In genomic region chr6:97523118-97523517, GRCm38 (mm10) we compare ENCODE assay signal across 8 mouse cellular contexts.
DNase-seq lines count a peak whose midpoint lies in the region; ATAC-seq and TF ChIP-seq lines count a peak whose summit lies in the region.

No protein-coding gene starts in this region.

- H3K27ac ChIP-seq in bone marrow, adult 2 months (ENCODE audit: control insufficient read depth, insufficient read depth, low read depth, low read length, poor library complexity) = no peak overlapping the region
- H3K27ac ChIP-seq in embryonic fibroblast, embryonic 13.5 days (ENCODE audit: insufficient read depth, low read length) = no peak overlapping the region
- no peak overlapping the region for H3K27ac ChIP-seq in heart, embryonic 14.5 days (replicated peaks in 1 of 2; ENCODE audit: control insufficient read depth in 1 of 2, insufficient read depth in 1 of 2, low read depth in 2 of 2, low read length in 2 of 2)
- H3K27ac ChIP-seq in kidney, postnatal 0 days = no peak overlapping the region
- H3K27ac ChIP-seq in liver, embryonic 14.5 days = no peak overlapping the region
- no peak overlapping the region; the same call in 1 of the 2 replicates for H3K27ac ChIP-seq in neural tube, embryonic 13.5 days (replicated peaks)
- no peak overlapping the region for H3K27ac ChIP-seq in stomach, postnatal 0 days (replicated peaks)

- no peaks in the 10 kb centered on the region for H3K36me3 ChIP-seq in C2C12 (ENCODE audit: control insufficient read depth, insufficient read depth)
- H3K36me3 ChIP-seq in heart, embryonic 14.5 days (ENCODE audit: control insufficient read depth, insufficient read depth, low read length) = no peaks in the 10 kb centered on the region
- no peaks in the 10 kb centered on the region for H3K36me3 ChIP-seq in kidney, postnatal 0 days (ENCODE audit: insufficient read depth, low read length)
- H3K36me3 ChIP-seq in liver, embryonic 14.5 days (replicated peaks; ENCODE audit: control insufficient read depth, insufficient read depth, low read depth) = no peaks in the 10 kb centered on the region
- H3K36me3 ChIP-seq in neural tube, embryonic 13.5 days = no peaks in the 10 kb centered on the region
- no peaks in the 10 kb centered on the region for H3K36me3 ChIP-seq in stomach, postnatal 0 days (ENCODE audit: control insufficient read depth, insufficient read depth, low read length)

- no peak for TF ChIP-seq EP300 in liver, embryonic 14.5 days (IDR thresholded peaks at IDR 0.05; ENCODE audit: low read depth)
- TF ChIP-seq EP300 in stomach, postnatal 0 days (optimal IDR thresholded peaks at IDR 0.05) = no peak

- no peaks in the 10 kb centered on the region for H3K9me3 ChIP-seq in heart, embryonic 14.5 days (ENCODE audit: control insufficient read depth, low read length)
- H3K9me3 ChIP-seq in kidney, postnatal 0 days (replicated peaks; ENCODE audit: low read length) = no peaks in the 10 kb centered on the region
- H3K9me3 ChIP-seq in liver, embryonic 14.5 days (ENCODE audit: control insufficient read depth, low read length) = no peaks in the 10 kb centered on the region
- H3K9me3 ChIP-seq in neural tube, embryonic 13.5 days = no peaks in the 10 kb centered on the region
- H3K9me3 ChIP-seq in stomach, postnatal 0 days (ENCODE audit: control insufficient read depth, low read length) = no peaks in the 10 kb centered on the region

- no peak overlapping the region for H3K9ac ChIP-seq in heart, embryonic 14.5 days (ENCODE audit: low read length)
- H3K9ac ChIP-seq in kidney, postnatal 0 days (ENCODE audit: low read depth, low read length) = no peak overlapping the region
- H3K9ac ChIP-seq in liver, embryonic 14.5 days (replicated peaks) = no peak overlapping the region
- H3K9ac ChIP-seq in neural tube, embryonic 13.5 days = no peak overlapping the region
- no peak overlapping the region for H3K9ac ChIP-seq in stomach, postnatal 0 days (ENCODE audit: low read length)

- peak; percentile 77 for TF ChIP-seq CTCF in C2C12 (IDR thresholded peaks at IDR 0.05; ENCODE audit: control insufficient read depth, insufficient read depth, insufficient read length)
- peak; percentile 89 for TF ChIP-seq CTCF in bone marrow, adult 2 months (IDR thresholded peaks at IDR 0.05; ENCODE audit: control insufficient read depth, insufficient read depth, low read length)
- peak; percentile 94 for TF ChIP-seq CTCF in embryonic fibroblast, embryonic 13.5 days (IDR thresholded peaks at IDR 0.05; ENCODE audit: borderline replicate concordance, insufficient read depth, low read length)
- TF ChIP-seq CTCF in kidney, postnatal 0 days (IDR thresholded peaks at IDR 0.05; ENCODE audit: low read depth) = peak; percentile 96
- peak; percentile 87 for TF ChIP-seq CTCF in liver, embryonic 14.5 days (IDR thresholded peaks at IDR 0.05; ENCODE audit: low read depth)
- TF ChIP-seq CTCF in stomach, postnatal 0 days (IDR thresholded peaks at IDR 0.05; ENCODE audit: low read depth) = peak; percentile 98

- no peaks in the 10 kb centered on the region for H3K4me1 ChIP-seq in bone marrow, adult 2 months (ENCODE audit: control insufficient read depth, insufficient read depth, low read length)
- H3K4me1 ChIP-seq in embryonic fibroblast, embryonic 13.5 days (ENCODE audit: control insufficient read depth, insufficient read depth, low read length) = no peaks in the 10 kb centered on the region
- H3K4me1 ChIP-seq in heart, embryonic 14.5 days (ENCODE audit: control insufficient read depth in 2 of 2, insufficient read depth in 2 of 2, low read length in 2 of 2) = peaks cover 2 to 4% of the 10 kb centered on the region in 2 experiments; a peak in 2 of 4 replicates
- no peaks in the 10 kb centered on the region for H3K4me1 ChIP-seq in kidney, postnatal 0 days (replicated peaks; ENCODE audit: insufficient read depth, low read length)
- H3K4me1 ChIP-seq in liver, embryonic 14.5 days (replicated peaks; ENCODE audit: control insufficient read depth in 2 of 2, insufficient read depth in 2 of 2, low read length in 1 of 2) = peaks cover 0 to 8% of the 10 kb centered on the region in 2 experiments; a peak in 2 of 4 replicates
- peaks cover 50% of the 10 kb centered on the region for H3K4me1 ChIP-seq in neural tube, embryonic 13.5 days (replicated peaks)
- H3K4me1 ChIP-seq in stomach, postnatal 0 days (replicated peaks; ENCODE audit: control insufficient read depth, insufficient read depth) = no peaks in the 10 kb centered on the region

- H3K27me3 ChIP-seq in C2C12 (ENCODE audit: control insufficient read depth, insufficient read depth, insufficient read length) = peaks cover 15% of the 10 kb centered on the region
- 0 out of 2 replicates have a peak, but pooled peaks cover 4% of the 10 kb centered on the region for H3K27me3 ChIP-seq in heart, embryonic 14.5 days (ENCODE audit: control insufficient read depth, insufficient read depth, low read length)
- H3K27me3 ChIP-seq in kidney, postnatal 0 days (ENCODE audit: insufficient read depth, low read length) = no peaks in the 10 kb centered on the region
- no peaks in the 10 kb centered on the region for H3K27me3 ChIP-seq in liver, embryonic 14.5 days (ENCODE audit: control insufficient read depth, insufficient read depth, low read length)
- H3K27me3 ChIP-seq in neural tube, embryonic 13.5 days = no peaks in the 10 kb centered on the region
- no peaks in the 10 kb centered on the region for H3K27me3 ChIP-seq in stomach, postnatal 0 days (ENCODE audit: control insufficient read depth, insufficient read depth, low read length)

- no peak overlapping the region for H3K4me3 ChIP-seq in C2C12 (ENCODE audit: insufficient read depth, poor library complexity, severe bottlenecking)
- H3K4me3 ChIP-seq in bone marrow, adult 2 months (replicated peaks; ENCODE audit: control insufficient read depth, low read depth, low read length) = no peak overlapping the region
- H3K4me3 ChIP-seq in embryonic fibroblast, embryonic 13.5 days (ENCODE audit: insufficient read depth, low read length) = no peak overlapping the region
- 0 out of 4 replicates have a peak overlapping the region, but pooled peaks of 1 of the 2 experiments have one; percentile 16 for H3K4me3 ChIP-seq in heart, embryonic 14.5 days (ENCODE audit: control insufficient read depth in 1 of 2, insufficient read depth in 1 of 2, low read depth in 1 of 2, low read length in 2 of 2)
- H3K4me3 ChIP-seq in kidney, postnatal 0 days (replicated peaks; ENCODE audit: low read depth, low read length) = no peak overlapping the region
- H3K4me3 ChIP-seq in liver, embryonic 14.5 days (ENCODE audit: insufficient read depth in 1 of 2, low read depth in 2 of 2, low read length in 2 of 2) = no peak overlapping the region
- H3K4me3 ChIP-seq in neural tube, embryonic 13.5 days = no peak overlapping the region
- H3K4me3 ChIP-seq in stomach, postnatal 0 days (ENCODE audit: low read depth, low read length) = no peak overlapping the region

- H3ac ChIP-seq in C2C12 (ENCODE audit: control insufficient read depth, insufficient read length, low read depth) = no peak overlapping the region

- no peaks in the 10 kb centered on the region for H3K79me3 ChIP-seq in C2C12 (ENCODE audit: low read depth)

- under 1% methylated on average over 11 of the region's 11 CpGs for WGBS in bone marrow, adult 2 months
- WGBS in heart, embryonic 14.5 days = 0% methylated on average over 11 of the region's 11 CpGs
- WGBS in kidney, postnatal 0 days = under 1% methylated on average over 11 of the region's 11 CpGs
- WGBS in liver, embryonic 14.5 days (ENCODE audit: insufficient replicate concordance) = under 1% methylated on average over 11 of the region's 11 CpGs
- 2% methylated on average over 11 of the region's 11 CpGs for WGBS in neural tube, embryonic 13.5 days
- WGBS in stomach, postnatal 0 days = under 1% methylated on average over 11 of the region's 11 CpGs

- DNase-seq in kidney, postnatal 0 days (ENCODE audit: low spot score) = peak; percentile 94
- DNase-seq in liver, embryonic 14.5 days (ENCODE audit: low read depth in 3 of 3, low spot score in 3 of 3) = peak; percentile 23 to 40 (median 31)
- peak; percentile 83 for DNase-seq in stomach, postnatal 0 days (ENCODE audit: low spot score)

- peak; percentile 28; the same call in 1 of the 2 replicates for ATAC-seq in heart, embryonic 14.5 days (ENCODE audit: insufficient number of reproducible peaks, insufficient read depth, low FRiP score, low read depth)
- ATAC-seq in kidney, postnatal 0 days (replicated peaks; ENCODE audit: low FRiP score, low read depth) = 0 out of 2 replicates have a peak, but pooled peaks have one; percentile 13
- no peak for ATAC-seq in liver, embryonic 14.5 days (ENCODE audit: insufficient read depth)
- 0 out of 2 replicates have a peak, but pooled peaks have one; percentile 30 for ATAC-seq in neural tube, embryonic 13.5 days (ENCODE audit: low read depth)
- peak; percentile 32; the same call in 1 of the 2 replicates for ATAC-seq in stomach, postnatal 0 days (ENCODE audit: low FRiP score, low TSS enrichment)

- H3K79me2 ChIP-seq in C2C12 (ENCODE audit: control insufficient read depth, insufficient read depth) = no peaks in the 10 kb centered on the region

- TF ChIP-seq POLR2A in bone marrow, adult 2 months (IDR thresholded peaks at IDR 0.05; ENCODE audit: borderline replicate concordance, control insufficient read depth, low read depth, low read length) = no peak
- TF ChIP-seq POLR2A in embryonic fibroblast, embryonic 13.5 days (IDR thresholded peaks at IDR 0.05; ENCODE audit: low read depth, low read length) = no peak

- H3K4me2 ChIP-seq in heart, embryonic 14.5 days (ENCODE audit: low read length) = peak overlapping the region; percentile 47
- peak overlapping the region; percentile 41 for H3K4me2 ChIP-seq in kidney, postnatal 0 days (ENCODE audit: low read length)
- no peak overlapping the region for H3K4me2 ChIP-seq in liver, embryonic 14.5 days (ENCODE audit: low read depth)
- peak overlapping the region; percentile 32; the same call in 1 of the 2 replicates for H3K4me2 ChIP-seq in neural tube, embryonic 13.5 days
- H3K4me2 ChIP-seq in stomach, postnatal 0 days (replicated peaks; ENCODE audit: low read depth) = no peak overlapping the region

TF ChIP-seq in C2C12, 6 proteins besides CTCF, POLR2A, EP300 and RAD21:
- TF ChIP-seq MYOD1 (IDR thresholded peaks at IDR 0.05; ENCODE audit: control insufficient read depth, insufficient read length, low read depth) (no peak), MAX (IDR thresholded peaks at IDR 0.05) (no peak), MYOG (IDR thresholded peaks at IDR 0.05; ENCODE audit: control insufficient read depth, extremely low read depth, insufficient read length) (no peak), FOSL1 (IDR thresholded peaks at IDR 0.05; ENCODE audit: insufficient read depth, low read length, poor library complexity, severe bottlenecking) (no peak), USF1 (IDR thresholded peaks at IDR 0.05; ENCODE audit: low read depth) (no peak), CEBPB (IDR thresholded peaks at IDR 0.05; ENCODE audit: low read depth) (no peak)

Comparison
In these comparisons a context has a peak if more than half of its experiments do, and no peak if none do; other contexts are left out.
1. H3K4me2 ChIP-seq: peak in heart, embryonic 14.5 days (single experiment), kidney, postnatal 0 days (single experiment) and neural tube, embryonic 13.5 days (single experiment); none in liver, embryonic 14.5 days (single experiment) and stomach, postnatal 0 days (single experiment).
2. DNase-seq: peak in every context shown above with its lines; median percentile 94 in kidney, postnatal 0 days; 83 in stomach, postnatal 0 days; 31 in liver, embryonic 14.5 days.
3. Peak in every context shown above with its lines, with median percentiles within 50 percentile points of each other: CTCF ChIP-seq.